Mouse (Mus musculus) embryonic fibroblast, embryonic 13.5 days (primary cell): ENCODE measurements around the gene Cd3g.

Experiments used
- CTCF ChIP-seq: IDR thresholded peaks from 2 replicates; pipeline ENCODE4 v1.5.1; 2011; ENCODE audit warnings: mild to moderate bottlenecking, control low read depth, low read length, moderate library complexity, borderline replicate concordance; ENCODE audit not compliant: insufficient read depth
- POLR2A ChIP-seq: IDR thresholded peaks from 2 replicates; pipeline ENCODE4 v1.6.1; 2011; ENCODE audit warnings: low read depth, mild to moderate bottlenecking, control low read depth, low read length, moderate library complexity

- TF ChIP-seq POLR2A, result peak; percentile 89
- TF ChIP-seq CTCF, result no peak
Observed at GRCm38 (mm10) chr9:44965126-44965832, 15.0 kb downstream of the Cd3g start, which contains the start of gene Ube4a.
